Mouse (Mus musculus): ENCODE data around the gene Rapgefl1. TPM values are rescaled to one million over a fixed set of nuclear protein-coding genes. Genes with fewer than 3 reads are reported as not detected.

Gene Rapgefl1
- total and polyA plus RNA-seq, 3 experiments = 0.08 to 0.29 TPM; not detected in 1

DNA sequence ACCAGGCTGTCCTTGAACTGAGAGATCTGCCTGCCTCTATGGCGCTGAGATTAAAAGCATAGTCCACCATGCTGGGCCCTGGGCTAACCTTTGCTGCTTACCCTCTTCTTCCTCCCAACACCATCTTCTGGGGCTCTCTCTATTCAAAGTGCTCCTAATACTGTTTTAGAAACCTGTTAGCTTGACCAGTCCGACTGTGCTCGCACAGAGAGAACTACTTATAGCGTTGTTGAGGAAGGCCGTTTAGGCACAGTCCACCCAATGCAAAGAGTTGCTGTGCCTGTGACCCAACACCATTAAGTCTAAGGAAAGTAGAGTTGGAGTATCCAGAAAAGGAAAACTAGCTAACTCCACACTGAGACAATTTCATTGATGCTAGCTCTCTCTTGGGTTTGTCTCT is 48.4 kb upstream of the Rapgefl1 start:
- Histone ChIP-seq H3K79me2 (replicated peaks; ENCODE audit: control insufficient read depth, extremely low read depth, insufficient read depth, poor library complexity, severe bottlenecking) (0 out of 2 replicates have a peak, but pooled peaks cover 3% of the 10 kb centered on the region), H3K27ac (ENCODE audit: insufficient read depth, low read depth) (peak overlapping the region; percentile 58; the same call in 1 of the 2 replicates), H3K9ac (ENCODE audit: insufficient read depth, low read depth) (peak overlapping the region; percentile 57), H3K4me3 (replicated peaks in 1 of 3; ENCODE audit: low read depth in 2 of 3, low read length in 2 of 3, poor library complexity in 1 of 3) (peak overlapping the region in 2 of 3 experiments; percentile 36 to 66), H3K9me3 (replicated peaks; ENCODE audit: low read length) (no peaks in the 10 kb centered on the region), H3K27me3 (replicated peaks) (peaks cover 20% of the 10 kb centered on the region), H3K4me1 (ENCODE audit: control insufficient read depth in 1 of 2, insufficient read depth in 2 of 2) (peaks cover 8 to 58% of the 10 kb centered on the region in 2 experiments), H3K36me3 (replicated peaks in 1 of 2; ENCODE audit: control insufficient read depth in 1 of 2, insufficient read depth in 1 of 2, low read length in 1 of 2) (peaks cover 0 to 2% of the 10 kb centered on the region in 2 experiments), H3K4me2 (ENCODE audit: insufficient read depth, low read depth, poor library complexity, severe bottlenecking) (peak overlapping the region; percentile 68)
- in situ Hi-C loops (cut with MboI; ENCODE audit: low pct_ligation_motif_present, low pct_unique_long_range_greater_than_20kb, low sequenced_read_pairs) (loop anchor here (5.0 to 10.0 kb wide), 2 partner anchors 63 to 91 kb away; partner anchors contain the start of gene Med24), dilution Hi-C loops (cut with MboI; ENCODE audit: extremely low pct_ligation_motif_present, extremely low pct_unique_long_range_greater_than_20kb, low sequenced_read_pairs) (no loop called here)
- DNase-seq (ENCODE audit: extremely low read depth) = no peak
- TF ChIP-seq MYC (IDR thresholded peaks at IDR 0.05; ENCODE audit: low read depth, low read length) (no peak), POLR2AphosphoS2 (IDR thresholded peaks at IDR 0.05; ENCODE audit: low read depth, low read length) (no peak), ZMIZ1 (IDR thresholded peaks at IDR 0.05; ENCODE audit: low read depth, low read length) (no peak), JUND (conservative IDR thresholded peaks at IDR 0.05; ENCODE audit: low read depth, low read length) (no peak), IRF4 (IDR thresholded peaks at IDR 0.05; ENCODE audit: low read depth, low read length) (no peak), TBP (conservative IDR thresholded peaks at IDR 0.05; ENCODE audit: low read depth, low read length) (no peak), USF1 (IDR thresholded peaks at IDR 0.05; ENCODE audit: low read depth, low read length) (no peak), JUN (IDR thresholded peaks at IDR 0.05; ENCODE audit: insufficient read depth, low read depth, low read length) (no peak), NELFE (IDR thresholded peaks at IDR 0.05; ENCODE audit: low read depth, low read length) (no peak), CHD1 (IDR thresholded peaks at IDR 0.05; ENCODE audit: low read depth, low read length) (no peak), MAZ (IDR thresholded peaks at IDR 0.05; ENCODE audit: low read depth, low read length) (no peak), MAFK (IDR thresholded peaks at IDR 0.05; ENCODE audit: insufficient replicate concordance, low read length) (no peak), ZNF384 (IDR thresholded peaks at IDR 0.05; ENCODE audit: low read depth, low read length) (no peak), HCFC1 (IDR thresholded peaks at IDR 0.05; ENCODE audit: low read depth, low read length) (no peak), POLR2A (IDR thresholded peaks at IDR 0.05; ENCODE audit: low read depth, low read length) (no peak), ZKSCAN1 (IDR thresholded peaks at IDR 0.05; ENCODE audit: borderline replicate concordance, low read depth, low read length) (no peak), BHLHE40 (IDR thresholded peaks at IDR 0.05; ENCODE audit: low read depth, low read length) (no peak), MEF2A (IDR thresholded peaks at IDR 0.05; ENCODE audit: borderline replicate concordance, low read depth, low read length) (no peak), GABPA (IDR thresholded peaks at IDR 0.05; ENCODE audit: insufficient replicate concordance, low read depth, low read length) (no peak), CTCF (conservative IDR thresholded peaks at IDR 0.05 in 1 of 2, IDR thresholded peaks at IDR 0.05 in 1 of 2; ENCODE audit: low read depth in 2 of 2, low read length in 2 of 2) (no peak; a peak in 1 of 4 replicates)
